Mouse (Mus musculus): ENCODE results near the gene Camta2.

DNA sequence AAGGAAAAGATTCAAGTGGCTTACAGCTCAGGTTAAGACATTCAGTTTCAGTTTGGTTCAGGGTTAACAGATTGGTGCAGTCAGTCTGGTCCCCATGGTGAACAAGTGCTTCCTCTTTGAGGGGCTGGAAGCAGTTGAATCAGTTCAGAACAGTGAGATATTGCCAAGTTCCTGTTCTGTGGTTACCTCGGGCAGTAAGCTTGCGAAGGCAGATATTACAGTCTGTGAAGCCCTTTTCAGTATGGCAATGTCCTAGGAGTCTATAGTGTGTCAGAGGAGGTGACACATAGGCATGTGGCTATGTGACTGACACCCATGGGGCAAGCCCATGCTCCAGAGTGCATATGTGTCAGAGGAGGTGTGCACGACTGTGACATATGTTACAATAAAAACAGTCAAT lies 32.7 kb upstream of the Camta2 start:
- TF ChIP-seq CTCF (IDR thresholded peaks at IDR 0.05; ENCODE audit: low read depth) (no peak), EP300 (IDR thresholded peaks at IDR 0.05; ENCODE audit: low read depth) (no peak)
